Mouse (Mus musculus) bone marrow, adult 2 months (tissue): ENCODE results near the gene Gbp6.

Experiments used
- CTCF ChIP-seq: fragments of 200-500 bp; IDR thresholded peaks from 2 replicates; pipeline ENCODE4 v1.5.1; 2011; ENCODE audit warnings: low read length, control low read depth; ENCODE audit not compliant: control insufficient read depth, insufficient read depth
- POLR2A ChIP-seq: fragments of 200-500 bp; IDR thresholded peaks from 2 replicates; pipeline ENCODE4 v1.6.1; 2011; ENCODE audit warnings: low read depth, mild to moderate bottlenecking, control low read depth, low read length, borderline replicate concordance; ENCODE audit not compliant: control insufficient read depth

- TF ChIP-seq CTCF: no peak
- no peak for TF ChIP-seq POLR2A
Observed at GRCm38 (mm10) chr5:105310941-105311340, 17.4 kb upstream of the Gbp6 start.
